Mouse (Mus musculus) intestine, embryonic 15.5 days (tissue): ENCODE measurements at regions not wholly inside any gene's neighbourhood (a gene's known extent, or its start where the extent isn't known, plus 50 kb on each side); places are given as distances from the start of the nearest gene placed in this dataset.

ENCODE experiments used
- ATAC-seq: fragments of 200-750 bp; cut with Nextera tagmentation; 2 replicates; pipeline ENCODE4 v1.8.0; 2017; ENCODE audit warnings: moderate TSS enrichment, moderate library complexity
- H3K27ac ChIP-seq: fragments of 300-500 bp; sonication (generic); 2 replicates; pipeline ENCODE4 v1.5.1; 2015; ENCODE audit warnings: mild to moderate bottlenecking, inconsistent platforms
- H3K27me3 ChIP-seq: fragments of 300-500 bp; sonication (generic); replicated peaks from 2 replicates; pipeline ENCODE4 v1.6.1; 2015; ENCODE audit warnings: inconsistent platforms
- H3K36me3 ChIP-seq: fragments of 300-500 bp; sonication (generic); 2 replicates; pipeline ENCODE4 v1.6.1; 2015; ENCODE audit warnings: inconsistent platforms
- H3K4me1 ChIP-seq: fragments of 300-500 bp; sonication (generic); replicated peaks from 2 replicates; pipeline ENCODE4 v1.6.1; 2015; ENCODE audit warnings: inconsistent platforms
- H3K4me2 ChIP-seq: fragments of 300-500 bp; sonication (generic); replicated peaks from 2 replicates; pipeline ENCODE4 v1.6.1; 2015; ENCODE audit warnings: mild to moderate bottlenecking, inconsistent platforms
- H3K4me3 ChIP-seq: fragments of 300-500 bp; sonication (generic); replicated peaks from 2 replicates; pipeline ENCODE4 v1.5.1; 2015; ENCODE audit warnings: inconsistent platforms
- H3K9ac ChIP-seq: fragments of 300-500 bp; sonication (generic); 2 replicates; pipeline ENCODE4 v1.6.1; 2015; ENCODE audit warnings: inconsistent platforms
- H3K9me3 ChIP-seq: fragments of 300-500 bp; sonication (generic); 2 replicates; pipeline ENCODE4 v1.6.1; 2016; ENCODE audit warnings: inconsistent platforms
- WGBS: fragments of 180-500 bp; shearing (Covaris S2); methylation state at CpG from one replicate; pipeline ENCODE4 v1.1.7; 2015; 5-methylcytosine and 5-hydroxymethylcytosine counted together

- H3K4me1 ChIP-seq: no peaks in the 10 kb centered on the region
- no peak overlapping the region for H3K4me2 ChIP-seq
- no peak overlapping the region for H3K27ac ChIP-seq
- WGBS: 79% methylated on average over 4 of the region's 4 CpGs
- H3K9ac ChIP-seq: no peak overlapping the region
- no peak for ATAC-seq
- no peak overlapping the region for H3K4me3 ChIP-seq
- H3K27me3 ChIP-seq: no peaks in the 10 kb centered on the region
- H3K36me3 ChIP-seq: no peaks in the 10 kb centered on the region
- H3K9me3 ChIP-seq: no peaks in the 10 kb centered on the region
These were observed 585.0 kb downstream of the Ets1 start for GRCm38 (mm10) chr9:33220981-33221380.

GRCm38 (mm10) chr9:33222066-33222805 is 586.2 kb downstream of the Ets1 start:
- H3K4me2 ChIP-seq: no peak overlapping the region

GRCm38 (mm10) chr9:33233699-33234131 is 597.7 kb downstream of the Ets1 start:
- WGBS: 50% methylated on average over 9 of the region's 9 CpGs
- Histone ChIP-seq H3K27ac (no peak overlapping the region), H3K4me1 (no peaks in the 10 kb centered on the region), H3K4me3 (no peak overlapping the region), H3K9me3 (no peaks in the 10 kb centered on the region), H3K4me2 (no peak overlapping the region), H3K9ac (no peak overlapping the region), H3K36me3 (no peaks in the 10 kb centered on the region), H3K27me3 (no peaks in the 10 kb centered on the region)
- ATAC-seq: no peak

More at GRCm38 (mm10) chr9:33222066-33222805, 586.2 kb downstream of the Ets1 start:
- H3K27ac ChIP-seq: no peak overlapping the region
- H3K36me3 ChIP-seq: no peaks in the 10 kb centered on the region
- H3K27me3 ChIP-seq: no peaks in the 10 kb centered on the region
- ATAC-seq: no peak
- H3K9me3 ChIP-seq: no peaks in the 10 kb centered on the region
- H3K9ac ChIP-seq: no peak overlapping the region
- H3K4me1 ChIP-seq: no peaks in the 10 kb centered on the region
- H3K4me3 ChIP-seq: no peak overlapping the region
- WGBS: 64% methylated on average over 11 of the region's 11 CpGs

- no peak for ATAC-seq
- H3K4me1 ChIP-seq: no peaks in the 10 kb centered on the region
- 85% methylated on average over 2 of the region's 2 CpGs for WGBS
These were observed 602.2 kb downstream of the Ets1 start for GRCm38 (mm10) chr9:33238190-33238589.

GRCm38 (mm10) chr9:33238846-33239245 is 602.8 kb downstream of the Ets1 start:
- no peaks in the 10 kb centered on the region for H3K36me3 ChIP-seq
- no peak overlapping the region for H3K4me3 ChIP-seq
- no peaks in the 10 kb centered on the region for H3K9me3 ChIP-seq
- no peaks in the 10 kb centered on the region for H3K4me1 ChIP-seq
- 66% methylated on average over 2 of the region's 2 CpGs for WGBS
- H3K27ac ChIP-seq: no peak overlapping the region
- H3K9ac ChIP-seq: no peak overlapping the region
- ATAC-seq: no peak
- no peaks in the 10 kb centered on the region for H3K27me3 ChIP-seq
- no peak overlapping the region for H3K4me2 ChIP-seq

More at GRCm38 (mm10) chr9:33238190-33238589, 602.2 kb downstream of the Ets1 start:
- H3K27me3 ChIP-seq: no peaks in the 10 kb centered on the region
- H3K36me3 ChIP-seq: no peaks in the 10 kb centered on the region
- H3K4me2 ChIP-seq: no peak overlapping the region
- no peak overlapping the region for H3K4me3 ChIP-seq
- no peaks in the 10 kb centered on the region for H3K9me3 ChIP-seq
- H3K27ac ChIP-seq: no peak overlapping the region
- H3K9ac ChIP-seq: no peak overlapping the region

- Histone ChIP-seq H3K9me3 (no peaks in the 10 kb centered on the region), H3K4me3 (no peak overlapping the region), H3K27ac (no peak overlapping the region), H3K4me1 (no peaks in the 10 kb centered on the region), H3K36me3 (no peaks in the 10 kb centered on the region), H3K4me2 (no peak overlapping the region), H3K27me3 (no peaks in the 10 kb centered on the region), H3K9ac (no peak overlapping the region)
- WGBS: 44% methylated on average over 1 of the region's 1 CpGs
- no peak for ATAC-seq
These were observed 604.5 kb downstream of the Ets1 start for GRCm38 (mm10) chr9:33240506-33240905.

GRCm38 (mm10) chr9:33240914-33241635 is 605.1 kb downstream of the Ets1 start:
- Histone ChIP-seq H3K9me3 (no peaks in the 10 kb centered on the region), H3K27me3 (no peaks in the 10 kb centered on the region), H3K36me3 (no peaks in the 10 kb centered on the region), H3K4me1 (no peaks in the 10 kb centered on the region), H3K27ac (no peak overlapping the region), H3K4me2 (no peak overlapping the region), H3K9ac (no peak overlapping the region), H3K4me3 (no peak overlapping the region)
- WGBS: 83% methylated on average over 3 of the region's 3 CpGs
- ATAC-seq: no peak

- Histone ChIP-seq H3K9ac (no peak overlapping the region), H3K27me3 (no peaks in the 10 kb centered on the region), H3K27ac (no peak overlapping the region), H3K4me2 (no peak overlapping the region), H3K4me3 (no peak overlapping the region), H3K9me3 (no peaks in the 10 kb centered on the region), H3K36me3 (no peaks in the 10 kb centered on the region), H3K4me1 (no peaks in the 10 kb centered on the region)
- ATAC-seq: no peak
- WGBS: 39% methylated on average over 2 of the region's 2 CpGs
These were observed 610.9 kb downstream of the Ets1 start for GRCm38 (mm10) chr9:33246932-33247331.

- Histone ChIP-seq H3K9ac (no peak overlapping the region), H3K27ac (no peak overlapping the region), H3K4me1 (no peaks in the 10 kb centered on the region), H3K9me3 (no peaks in the 10 kb centered on the region), H3K36me3 (no peaks in the 10 kb centered on the region), H3K4me2 (no peak overlapping the region), H3K27me3 (no peaks in the 10 kb centered on the region), H3K4me3 (no peak overlapping the region)
- no peak for ATAC-seq
- 76% methylated on average over 6 of the region's 6 CpGs for WGBS
These were observed 622.2 kb downstream of the Ets1 start for GRCm38 (mm10) chr9:33258241-33258640.

- Histone ChIP-seq H3K36me3 (no peaks in the 10 kb centered on the region), H3K4me1 (no peaks in the 10 kb centered on the region), H3K9me3 (no peaks in the 10 kb centered on the region), H3K27me3 (no peaks in the 10 kb centered on the region), H3K4me3 (no peak overlapping the region), H3K9ac (no peak overlapping the region), H3K27ac (no peak overlapping the region), H3K4me2 (no peak overlapping the region)
- 29% methylated on average over 4 of the region's 4 CpGs for WGBS
- ATAC-seq: peak; percentile 61; the same call in 1 of the 2 replicates
These were observed 624.1 kb downstream of the Ets1 start for GRCm38 (mm10) chr9:33260171-33260570.

- ATAC-seq: no peak
- Histone ChIP-seq H3K9ac (no peak overlapping the region), H3K27me3 (no peaks in the 10 kb centered on the region), H3K36me3 (no peaks in the 10 kb centered on the region), H3K9me3 (no peaks in the 10 kb centered on the region), H3K27ac (no peak overlapping the region), H3K4me1 (no peaks in the 10 kb centered on the region), H3K4me3 (no peak overlapping the region), H3K4me2 (no peak overlapping the region)
- 91% methylated on average over 5 of the region's 5 CpGs for WGBS
These were observed 653.4 kb downstream of the Ets1 start for GRCm38 (mm10) chr9:33289381-33289780.

GRCm38 (mm10) chr9:33292116-33292515 is 656.1 kb downstream of the Ets1 start:
- ATAC-seq: no peak
- Histone ChIP-seq H3K4me3 (no peak overlapping the region), H3K27ac (no peak overlapping the region), H3K4me2 (no peak overlapping the region), H3K36me3 (no peaks in the 10 kb centered on the region), H3K4me1 (no peaks in the 10 kb centered on the region), H3K27me3 (no peaks in the 10 kb centered on the region), H3K9ac (no peak overlapping the region), H3K9me3 (no peaks in the 10 kb centered on the region)

GRCm38 (mm10) chr9:33295925-33296324 is 659.9 kb downstream of the Ets1 start:
- no peaks in the 10 kb centered on the region for H3K4me1 ChIP-seq
- no peak overlapping the region for H3K4me2 ChIP-seq
- H3K36me3 ChIP-seq: no peaks in the 10 kb centered on the region
- H3K4me3 ChIP-seq: no peak overlapping the region
- H3K9me3 ChIP-seq: no peaks in the 10 kb centered on the region
- 24% methylated on average over 2 of the region's 2 CpGs for WGBS
- H3K27me3 ChIP-seq: no peaks in the 10 kb centered on the region
- H3K9ac ChIP-seq: no peak overlapping the region
- no peak for ATAC-seq
- H3K27ac ChIP-seq: no peak overlapping the region
